Mouse (Mus musculus) forebrain, embryonic 13.5 days (tissue): ENCODE results near the gene B4galt1. TPM values are rescaled to one million over a fixed set of nuclear protein-coding genes. Genes with fewer than 3 reads are reported as not detected.
"Not testable (repeated sequence)": the region's sequence is repeated elsewhere in the genome, so short reads cannot be mapped to it uniquely, and the experiment has no call there.

Experiments
- ATAC-seq: fragments of 200-750 bp; cut with Nextera tagmentation; 2 replicates; pipeline ENCODE4 v1.8.0; 2017
- H3K27ac ChIP-seq: fragments of 300-500 bp; sonication (generic); 2 replicates; pipeline ENCODE4 v1.5.1; 2015; ENCODE audit warnings: inconsistent platforms, mild to moderate bottlenecking, moderate library complexity
- H3K27me3 ChIP-seq: fragments of 300-500 bp; sonication (generic); 2 replicates; pipeline ENCODE4 v1.6.1; 2015; ENCODE audit warnings: mild to moderate bottlenecking, inconsistent platforms
- H3K36me3 ChIP-seq: fragments of 300-500 bp; sonication (generic); 2 replicates; pipeline ENCODE4 v1.6.1; 2015; ENCODE audit warnings: mild to moderate bottlenecking, inconsistent platforms; ENCODE audit not compliant: poor library complexity, severe bottlenecking
- H3K4me1 ChIP-seq: fragments of 300-500 bp; sonication (generic); 2 replicates; pipeline ENCODE4 v1.6.1; 2015; ENCODE audit warnings: inconsistent platforms
- H3K4me2 ChIP-seq: fragments of 300-500 bp; sonication (generic); 2 replicates; pipeline ENCODE4 v1.6.1; 2015; ENCODE audit warnings: inconsistent platforms, mild to moderate bottlenecking, moderate library complexity
- H3K4me3 ChIP-seq: fragments of 300-500 bp; sonication (generic); 2 replicates; pipeline ENCODE4 v1.5.1; 2015; ENCODE audit warnings: mild to moderate bottlenecking, inconsistent platforms
- H3K9ac ChIP-seq: fragments of 300-500 bp; sonication (generic); 2 replicates; pipeline ENCODE4 v1.6.1; 2015; ENCODE audit warnings: mild to moderate bottlenecking, inconsistent platforms
- H3K9me3 ChIP-seq: fragments of 300-500 bp; sonication (generic); replicated peaks from 2 replicates; pipeline ENCODE4 v1.6.1; 2016; ENCODE audit warnings: inconsistent platforms
- WGBS: fragments of 180-500 bp; shearing (Covaris S2); methylation state at CpG from one replicate; pipeline ENCODE4 v1.1.7; 2015; 5-methylcytosine and 5-hydroxymethylcytosine counted together
- polyA plus RNA-seq: library from polyadenylated mRNA; unstranded; fragments of >200 nt; fragmentation: Nextera tagmentation; extraction: Ambion mirVana; gene quantifications from 2 replicates; pipeline ENCODE4 v1.2.1, GENCODE M21; 2015

The B4galt1 gene
- polyA plus RNA-seq, 1 experiment from 2014 or later = 7.8 TPM

DNA sequence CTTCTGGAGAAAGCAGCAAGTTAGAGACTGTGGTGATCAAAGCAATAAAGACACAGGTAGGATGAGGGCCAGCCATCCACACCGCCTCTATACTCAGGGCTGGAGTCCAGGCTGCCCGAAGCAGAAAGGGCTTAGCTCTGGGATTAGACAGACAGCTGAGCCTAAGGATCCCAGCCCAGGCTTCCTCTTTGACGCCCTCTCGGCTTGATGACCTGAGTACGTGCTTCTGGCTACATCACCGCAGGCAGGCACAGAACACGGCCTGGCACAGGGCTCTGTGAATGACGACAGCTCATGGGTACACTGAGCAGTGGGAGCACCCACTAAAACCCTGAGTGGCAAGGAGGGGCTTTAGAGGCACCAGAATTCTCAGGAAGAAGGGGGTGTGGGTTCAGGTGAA, 48.4 kb downstream of the B4galt1 start:
- no peak overlapping the region for H3K9ac ChIP-seq
- H3K4me2 ChIP-seq = no peak overlapping the region
- H3K36me3 ChIP-seq = peaks cover 14% of the 10 kb centered on the region
- H3K27me3 ChIP-seq = no peaks in the 10 kb centered on the region
- 84% methylated on average over 8 of the region's 8 CpGs for WGBS
- no peak for ATAC-seq
- H3K4me1 ChIP-seq = no peaks in the 10 kb centered on the region
- H3K27ac ChIP-seq = no peak overlapping the region
- H3K4me3 ChIP-seq = no peak overlapping the region
- no peaks in the 10 kb centered on the region for H3K9me3 ChIP-seq

DNA sequence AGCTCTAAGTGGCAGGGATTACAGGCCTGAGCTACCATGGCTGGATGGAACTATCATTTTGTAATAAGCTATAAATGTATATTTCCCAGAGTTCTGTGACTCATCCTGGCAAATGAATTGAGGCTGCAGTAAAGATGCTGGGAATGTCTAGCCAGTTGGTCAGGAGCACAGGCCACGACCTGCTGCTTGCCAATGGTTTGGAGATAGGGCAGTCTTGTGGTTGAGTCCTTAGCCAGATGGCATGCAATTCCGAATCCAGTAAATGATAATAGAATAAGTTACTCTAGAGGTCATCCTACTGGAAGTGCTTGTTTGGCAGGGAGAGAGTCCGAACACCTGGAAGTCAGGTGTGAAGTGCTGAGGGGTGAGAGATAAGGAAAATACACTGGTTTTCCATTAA, 51.0 kb downstream of the B4galt1 start:
- no peak overlapping the region for H3K9ac ChIP-seq
- H3K27ac ChIP-seq = no peak overlapping the region
- H3K4me2 ChIP-seq = no peak overlapping the region
- no peaks in the 10 kb centered on the region for H3K27me3 ChIP-seq
- ATAC-seq = no peak
- H3K4me1 ChIP-seq = no peaks in the 10 kb centered on the region
- 92% methylated on average over 3 of the region's 3 CpGs for WGBS
- no peak overlapping the region for H3K4me3 ChIP-seq
- H3K9me3 ChIP-seq = no peaks in the 10 kb centered on the region
- peaks cover 14% of the 10 kb centered on the region for H3K36me3 ChIP-seq

DNA sequence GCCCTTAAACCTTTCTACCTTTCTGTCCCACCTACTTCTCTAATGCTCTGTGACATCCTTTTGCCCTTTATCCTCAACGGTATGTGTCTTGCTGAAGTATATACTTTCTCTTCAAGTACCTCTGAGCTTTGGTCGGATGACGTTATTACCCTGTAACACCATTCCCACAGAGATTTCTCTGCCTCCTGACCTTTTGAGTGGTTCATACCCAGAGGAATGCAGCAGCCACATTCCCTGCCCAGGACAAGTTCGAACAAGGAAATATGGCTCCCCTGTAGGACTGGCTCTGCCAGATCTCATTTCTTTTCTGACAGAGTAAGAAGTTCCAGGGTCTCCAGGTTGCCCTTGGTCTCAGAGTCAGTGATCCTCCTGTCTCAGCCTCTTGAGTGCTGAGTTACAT, 51.9 kb downstream of the B4galt1 start:
- Histone ChIP-seq H3K27me3 (no peaks in the 10 kb centered on the region), H3K4me1 (no peaks in the 10 kb centered on the region), H3K36me3 (peaks cover 8% of the 10 kb centered on the region), H3K9ac (no peak overlapping the region), H3K4me2 (no peak overlapping the region), H3K9me3 (no peaks in the 10 kb centered on the region), H3K27ac (no peak overlapping the region), H3K4me3 (no peak overlapping the region)
- 94% methylated on average over 4 of the region's 4 CpGs for WGBS
- no peak for ATAC-seq

DNA sequence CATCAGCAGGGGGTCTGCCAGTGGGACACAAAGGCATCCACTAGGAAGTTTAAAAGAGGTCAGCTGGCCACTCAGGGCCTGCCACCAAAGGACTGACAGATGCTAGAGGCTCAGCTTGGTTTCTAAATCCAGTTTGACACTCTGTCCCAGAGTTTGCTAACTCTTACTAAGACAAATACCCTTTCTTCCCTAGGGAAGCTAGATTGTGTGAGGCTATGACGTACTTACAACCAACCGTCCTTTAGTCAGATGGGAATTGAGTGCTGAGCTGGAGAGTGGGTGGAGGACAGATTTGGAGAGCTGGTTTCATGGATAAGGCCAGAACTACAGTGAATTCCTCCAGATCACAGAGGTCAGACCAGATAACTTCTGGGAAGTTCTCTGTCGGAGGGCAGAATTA, 52.9 kb downstream of the B4galt1 start:
- no peak overlapping the region for H3K4me2 ChIP-seq
- no peak overlapping the region for H3K4me3 ChIP-seq
- no peaks in the 10 kb centered on the region for H3K4me1 ChIP-seq
- no peak overlapping the region for H3K9ac ChIP-seq
- no peak for ATAC-seq
- 0 out of 2 replicates have a peak, but pooled peaks cover 3% of the 10 kb centered on the region for H3K36me3 ChIP-seq
- H3K27ac ChIP-seq = no peak overlapping the region
- no peaks in the 10 kb centered on the region for H3K27me3 ChIP-seq
- no peaks in the 10 kb centered on the region for H3K9me3 ChIP-seq
- 88% methylated on average over 3 of the region's 3 CpGs for WGBS

DNA sequence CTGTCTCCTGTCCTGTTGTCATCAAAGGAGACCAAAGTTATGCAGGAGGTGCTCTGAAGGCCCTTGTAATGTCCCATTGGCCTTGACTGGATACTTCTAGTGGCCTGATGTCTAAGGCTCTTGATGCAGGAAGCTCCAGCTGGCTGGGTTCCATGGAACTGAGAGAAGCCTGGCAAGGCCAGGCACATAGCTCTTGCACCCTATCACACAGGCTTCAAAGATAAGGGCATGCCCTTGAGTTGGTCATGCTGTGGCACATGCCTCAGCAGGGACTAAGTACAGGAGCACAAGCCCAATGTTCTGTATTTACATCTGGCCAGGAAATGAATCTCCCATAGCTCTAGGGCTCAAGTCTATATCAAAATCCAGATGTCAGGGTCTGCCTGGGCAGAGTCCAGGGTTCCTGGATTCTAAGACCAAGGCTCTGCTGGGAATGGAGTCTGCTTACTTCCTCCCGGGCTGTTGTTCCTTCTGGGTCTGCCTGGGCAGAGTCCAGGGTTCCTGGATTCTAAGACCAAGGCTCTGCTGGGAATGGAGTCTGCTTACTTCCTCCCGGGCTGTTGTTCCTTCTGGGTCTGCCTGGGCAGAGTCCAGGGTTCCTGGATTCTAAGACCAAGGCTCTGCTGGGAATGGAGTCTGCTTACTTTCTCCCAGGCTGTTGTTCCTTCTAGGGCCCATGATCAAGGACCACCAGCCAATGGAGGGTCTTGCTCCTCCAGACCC, 54.8 kb downstream of the B4galt1 start:
- not testable (repeated sequence) for H3K36me3 ChIP-seq, H3K9ac ChIP-seq, ATAC-seq, H3K4me2 ChIP-seq, H3K4me3 ChIP-seq, H3K27me3 ChIP-seq, H3K9me3 ChIP-seq, H3K4me1 ChIP-seq, H3K27ac ChIP-seq
- WGBS = 87% methylated on average over 2 of the region's 2 CpGs

DNA sequence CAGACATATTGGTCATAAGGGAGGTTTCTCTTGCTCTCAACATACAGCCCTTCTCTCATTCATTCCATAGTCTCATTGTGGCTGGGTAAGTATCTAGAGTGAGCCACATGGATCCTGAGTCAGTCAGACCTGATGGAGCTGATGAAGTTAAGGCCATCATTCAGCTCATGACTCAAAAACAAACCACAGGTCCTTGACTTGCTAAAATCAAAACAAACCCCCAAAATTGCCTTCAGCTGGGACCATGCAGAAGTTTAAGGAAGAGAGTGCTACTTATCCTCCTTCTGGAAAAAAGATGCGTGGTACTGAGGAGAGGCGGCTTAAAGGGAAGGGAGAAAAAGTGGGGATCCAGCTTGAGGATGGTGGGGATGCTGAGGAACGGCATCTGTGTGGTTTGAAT, 58.0 kb downstream of the B4galt1 start:
- Histone ChIP-seq H3K27ac (no peak overlapping the region), H3K4me2 (no peak overlapping the region), H3K9me3 (no peaks in the 10 kb centered on the region), H3K9ac (no peak overlapping the region), H3K4me3 (no peak overlapping the region), H3K4me1 (no peaks in the 10 kb centered on the region), H3K27me3 (no peaks in the 10 kb centered on the region), H3K36me3 (no peaks in the 10 kb centered on the region)
- WGBS = 98% methylated on average over 3 of the region's 3 CpGs
- no peak for ATAC-seq

DNA sequence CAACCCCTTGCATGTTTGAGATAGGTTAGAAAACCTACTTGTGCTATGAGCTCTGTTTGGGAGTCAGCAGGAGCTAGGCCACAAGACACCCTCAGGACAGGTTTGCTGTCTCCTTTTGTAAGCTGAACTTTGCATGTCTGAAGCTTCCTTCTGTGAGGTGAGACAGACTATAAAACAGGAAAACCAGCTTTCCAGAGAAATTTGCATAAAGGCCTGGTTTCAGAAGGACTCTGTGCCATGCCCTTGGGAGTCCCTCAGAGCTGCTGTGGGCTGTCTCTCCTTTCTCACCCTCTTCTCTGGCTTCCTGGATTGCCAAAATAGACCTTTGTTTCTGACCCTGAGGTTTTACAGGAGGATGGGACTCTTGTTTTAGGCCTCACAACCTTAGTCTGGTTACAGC, 59.5 kb downstream of the B4galt1 start:
- Histone ChIP-seq H3K27me3 (no peaks in the 10 kb centered on the region), H3K4me2 (no peak overlapping the region), H3K4me1 (no peaks in the 10 kb centered on the region), H3K4me3 (no peak overlapping the region), H3K9ac (no peak overlapping the region), H3K9me3 (no peaks in the 10 kb centered on the region), H3K36me3 (no peaks in the 10 kb centered on the region), H3K27ac (no peak overlapping the region)
- no peak for ATAC-seq

DNA sequence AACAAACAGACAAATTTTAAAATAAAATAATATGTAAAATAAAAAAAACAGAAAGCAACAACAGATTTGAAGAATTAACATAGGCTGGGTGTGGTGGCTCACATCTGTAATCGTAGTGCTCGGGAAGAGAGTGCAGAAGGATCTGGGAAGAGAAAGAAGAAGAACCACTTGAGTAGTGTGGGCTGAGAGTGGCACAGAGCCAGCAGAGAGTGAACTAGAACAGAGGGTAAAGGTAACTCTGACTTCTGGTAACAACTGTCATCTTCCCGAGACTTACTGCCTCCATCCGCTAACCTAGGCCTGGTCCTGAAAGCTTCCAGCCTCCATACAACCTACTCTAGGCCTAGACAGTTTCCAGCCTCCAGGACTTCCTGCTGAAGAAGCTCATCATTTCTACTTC, 62.6 kb downstream of the B4galt1 start:
- no peak overlapping the region for H3K9ac ChIP-seq
- no peak for ATAC-seq

DNA sequence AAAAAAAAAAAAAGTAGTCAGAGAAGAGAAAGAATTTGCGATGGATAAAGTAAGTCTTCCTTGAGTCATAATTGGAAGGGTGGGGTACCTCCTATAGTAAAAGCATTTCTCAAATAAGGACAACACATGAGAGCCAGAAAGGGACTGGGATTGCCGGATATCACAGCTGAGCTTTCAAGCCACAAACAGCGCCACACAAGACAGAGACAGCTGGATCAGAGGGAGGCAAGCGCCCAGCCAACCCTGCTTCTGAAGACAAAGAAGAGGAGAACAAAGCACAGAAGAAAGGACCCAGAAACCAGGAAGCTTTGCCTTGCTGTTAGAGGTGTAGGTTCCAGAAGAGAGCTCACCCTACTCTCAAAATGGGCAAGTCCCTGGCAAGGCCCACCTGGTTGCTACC, 67.2 kb downstream of the B4galt1 start:
- Histone ChIP-seq H3K9me3 (no peaks in the 10 kb centered on the region), H3K9ac (no peak overlapping the region), H3K4me2 (no peak overlapping the region), H3K27ac (no peak overlapping the region), H3K27me3 (no peaks in the 10 kb centered on the region), H3K36me3 (no peaks in the 10 kb centered on the region), H3K4me3 (no peak overlapping the region), H3K4me1 (no peaks in the 10 kb centered on the region)
- WGBS = 58% methylated on average over 4 of the region's 4 CpGs
- no peak for ATAC-seq

More for the DNA sequence above, 62.6 kb downstream of the B4galt1 start:
- Histone ChIP-seq H3K36me3 (no peaks in the 10 kb centered on the region), H3K4me1 (no peaks in the 10 kb centered on the region), H3K4me2 (no peak overlapping the region), H3K27me3 (no peaks in the 10 kb centered on the region), H3K9me3 (no peaks in the 10 kb centered on the region), H3K27ac (no peak overlapping the region), H3K4me3 (no peak overlapping the region)
- WGBS = 93% methylated on average over 4 of the region's 4 CpGs

DNA sequence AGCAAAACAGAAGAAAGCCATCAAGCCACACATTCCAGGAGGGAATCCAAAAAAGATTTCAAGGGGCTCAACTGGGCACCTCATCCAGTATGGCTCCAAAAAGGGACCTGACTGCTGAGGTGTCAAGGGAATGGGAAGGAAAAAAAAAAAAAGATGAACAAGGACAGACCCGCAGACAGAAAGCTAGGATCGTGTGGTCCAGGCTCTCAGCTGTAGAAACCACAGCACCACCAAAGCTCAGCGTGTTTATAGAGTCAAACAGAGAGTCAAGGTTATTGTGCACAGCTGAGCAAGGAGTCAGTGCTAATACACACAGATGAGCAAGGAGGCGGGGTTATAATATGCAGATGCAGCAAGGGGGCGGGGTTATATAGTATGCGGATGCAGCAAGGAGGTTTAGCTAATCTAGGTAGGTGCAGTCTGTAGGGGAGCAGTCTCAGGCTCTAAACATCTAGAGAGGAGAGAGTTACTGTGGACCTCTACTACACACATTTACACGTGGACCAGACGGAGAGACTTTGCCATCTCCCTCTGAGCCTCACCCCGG, 68.1 kb downstream of the B4galt1 start:
- no peaks in the 10 kb centered on the region for H3K4me1 ChIP-seq
- no peak overlapping the region for H3K4me3 ChIP-seq
- H3K4me2 ChIP-seq = no peak overlapping the region
- 83% methylated on average over 9 of the region's 9 CpGs for WGBS
- no peaks in the 10 kb centered on the region for H3K36me3 ChIP-seq
- H3K9me3 ChIP-seq = no peaks in the 10 kb centered on the region
- no peak overlapping the region for H3K27ac ChIP-seq
- no peaks in the 10 kb centered on the region for H3K27me3 ChIP-seq
- H3K9ac ChIP-seq = no peak overlapping the region
- ATAC-seq = no peak

DNA sequence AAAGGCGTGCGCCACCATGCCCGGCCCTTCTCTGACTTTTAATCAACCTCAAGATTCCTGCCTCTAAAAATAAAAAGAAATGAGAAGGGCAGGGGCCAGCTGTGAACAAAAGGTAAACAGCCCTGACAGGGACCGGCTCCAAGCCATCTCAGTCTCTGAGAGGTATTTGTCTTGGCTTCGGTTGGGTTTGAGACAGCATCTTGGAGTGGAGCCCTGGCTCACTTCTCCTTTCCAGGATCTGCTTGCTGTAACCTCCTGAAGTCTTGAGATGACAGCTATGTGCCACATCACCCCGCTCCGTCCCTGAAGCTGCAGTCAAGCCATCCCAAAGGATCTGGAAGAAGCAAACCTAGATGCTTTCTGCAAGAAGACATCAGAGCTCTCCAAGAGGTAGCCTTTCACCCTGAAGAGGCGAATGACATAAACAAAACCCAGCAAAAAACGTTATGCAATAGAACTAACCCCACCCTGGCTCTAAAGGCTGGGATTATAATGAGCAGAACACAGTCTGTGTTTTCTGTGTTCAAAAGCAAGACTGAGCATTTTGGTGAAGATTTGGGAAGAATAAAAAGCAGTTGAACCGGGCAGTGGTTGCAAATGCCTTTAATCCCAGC, 69.1 kb downstream of the B4galt1 start:
- WGBS = 86% methylated on average over 10 of the region's 10 CpGs
- Histone ChIP-seq H3K36me3 (no peaks in the 10 kb centered on the region), H3K27me3 (no peaks in the 10 kb centered on the region), H3K9ac (no peak overlapping the region), H3K4me1 (no peaks in the 10 kb centered on the region), H3K4me3 (no peak overlapping the region), H3K27ac (no peak overlapping the region), H3K9me3 (no peaks in the 10 kb centered on the region), H3K4me2 (no peak overlapping the region)
- no peak for ATAC-seq

DNA sequence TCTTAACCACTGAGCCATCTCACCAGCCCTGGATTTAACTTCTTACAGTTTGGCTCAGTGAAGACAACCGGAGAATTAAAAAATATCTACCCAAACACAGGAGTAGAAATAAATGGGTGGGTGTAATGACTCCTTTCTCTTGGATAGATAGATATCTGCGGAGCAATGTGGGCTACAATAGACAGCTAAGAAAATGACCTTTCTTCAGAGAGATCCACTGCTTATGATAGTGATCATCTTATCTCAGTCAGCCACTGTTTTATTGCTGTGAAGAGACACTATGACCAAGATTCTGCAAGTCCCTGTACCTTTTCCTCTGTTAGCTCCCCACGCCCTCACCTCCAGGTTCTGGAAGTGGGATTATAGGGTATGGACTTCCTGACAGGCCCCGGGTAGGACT, 70.8 kb downstream of the B4galt1 start:
- H3K36me3 ChIP-seq = no peaks in the 10 kb centered on the region
- no peak for ATAC-seq
- H3K27ac ChIP-seq = no peak overlapping the region

More for the DNA sequence above, 70.8 kb downstream of the B4galt1 start:
- Histone ChIP-seq H3K9me3 (no peaks in the 10 kb centered on the region), H3K4me1 (no peaks in the 10 kb centered on the region), H3K27me3 (no peaks in the 10 kb centered on the region), H3K4me3 (no peak overlapping the region), H3K9ac (no peak overlapping the region), H3K4me2 (no peak overlapping the region)
- WGBS = 95% methylated on average over 4 of the region's 4 CpGs
